Mouse (Mus musculus) 416B (cell line): ENCODE data around the gene Specc1l.
A peak's percentile ranks its signal among the peaks of the same experiment; 100 is the strongest.
"Not testable (repeated sequence)": the region's sequence is repeated elsewhere in the genome, so short reads cannot be mapped to it uniquely, and the experiment has no call there.

Experiments
- DNase-seq: peaks from one replicate; pipeline ENCODE4 v3.0.0; 2011; ENCODE audit warnings: low read depth

Gene Specc1l

DNA sequence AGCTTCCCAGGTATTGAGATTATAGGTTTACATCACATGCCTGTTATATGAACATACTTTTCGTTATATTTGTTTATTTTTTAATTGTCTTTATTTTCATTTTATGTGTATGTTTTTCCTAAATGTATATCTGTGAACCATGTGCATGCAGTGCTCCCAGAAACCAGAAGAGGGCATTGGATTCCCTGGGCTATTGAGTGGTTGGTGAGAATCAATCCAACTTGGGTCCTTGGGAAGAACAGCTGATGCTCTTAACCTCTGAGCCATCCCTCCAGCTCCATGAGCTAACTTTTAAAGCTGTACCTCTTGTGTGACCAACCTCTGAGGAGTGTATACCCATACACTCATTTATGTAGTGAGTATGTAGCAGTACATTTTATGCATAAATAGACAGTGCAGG is 65.6 kb downstream of the Specc1l start:
- peak; percentile 59 for DNase-seq

- DNase-seq, result peak; percentile 82
Measured at GRCm38 (mm10) chr10:75282648-75283047, 70.8 kb downstream of the Specc1l start.

DNA sequence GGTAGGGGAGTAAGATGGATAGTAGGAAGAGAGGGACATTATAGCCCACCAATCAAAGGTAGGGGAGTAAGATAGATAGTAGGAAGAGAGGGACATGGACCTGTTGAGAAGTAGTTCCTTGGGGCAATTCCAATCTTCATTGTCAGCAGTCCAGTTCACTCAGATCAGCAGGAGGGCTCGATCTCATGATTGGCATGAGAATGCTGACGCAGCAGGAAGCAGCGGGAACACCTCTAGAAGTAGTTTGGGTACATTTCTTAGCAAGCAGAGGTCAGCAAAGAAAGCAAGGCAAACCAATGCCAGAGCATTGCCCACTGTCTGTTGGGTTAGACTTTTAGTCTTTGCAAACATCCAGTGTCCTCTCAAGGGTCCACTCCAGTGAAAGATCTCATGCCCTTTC is 71.9 kb downstream of the Specc1l start:
- no peak for DNase-seq

GRCm38 (mm10) chr10:75288579-75288978 is 76.7 kb downstream of the Specc1l start:
- DNase-seq, result no peak

DNA sequence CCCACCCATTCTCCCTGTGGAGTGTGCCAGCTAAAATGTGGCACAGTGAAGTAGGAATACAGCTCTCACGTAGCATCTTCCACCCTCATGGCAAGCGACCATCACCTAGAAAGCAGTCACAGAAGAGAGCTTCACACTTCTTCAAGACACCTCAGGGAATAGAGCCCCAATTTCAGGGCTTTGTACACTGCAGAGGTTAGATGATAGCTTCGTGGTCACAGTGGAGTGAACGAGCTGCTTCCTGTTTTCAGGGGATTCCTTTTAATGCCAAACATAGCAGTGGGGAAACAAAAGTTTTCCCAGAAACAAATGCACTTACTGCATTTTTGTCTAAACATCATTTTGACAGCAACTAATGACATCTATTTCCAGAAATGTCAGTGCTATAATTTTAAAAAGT is 77.5 kb downstream of the Specc1l start:
- DNase-seq, result peak; percentile 48

GRCm38 (mm10) chr10:75290650-75291049 is 78.8 kb downstream of the Specc1l start:
- DNase-seq, result no peak

GRCm38 (mm10) chr10:75291338-75291737 is 79.5 kb downstream of the Specc1l start:
- no peak for DNase-seq

GRCm38 (mm10) chr10:75292206-75292605 is 80.3 kb downstream of the Specc1l start:
- not testable (repeated sequence) for DNase-seq

- no peak for DNase-seq
Measured at GRCm38 (mm10) chr10:75293288-75293687, 81.4 kb downstream of the Specc1l start.

DNA sequence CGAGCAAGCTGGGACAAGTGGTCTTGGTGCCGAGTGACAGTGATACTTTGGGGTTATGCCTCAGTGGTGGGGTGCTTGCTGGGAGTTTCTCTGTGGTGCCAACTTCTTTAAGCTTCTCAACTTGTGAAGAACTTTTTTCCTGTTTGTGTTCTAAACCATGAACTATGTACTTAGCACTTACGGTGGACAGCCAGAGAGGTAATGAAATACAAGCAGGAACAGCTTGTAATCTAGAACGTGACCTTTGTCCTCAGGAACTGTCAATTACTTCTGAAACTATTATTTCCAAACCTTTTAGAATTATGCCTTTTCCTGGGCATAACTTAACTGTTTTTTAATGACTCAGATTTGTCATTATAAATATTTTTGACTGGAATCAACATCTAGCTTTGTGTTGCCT is 82.5 kb downstream of the Specc1l start:
- no peak for DNase-seq

DNA sequence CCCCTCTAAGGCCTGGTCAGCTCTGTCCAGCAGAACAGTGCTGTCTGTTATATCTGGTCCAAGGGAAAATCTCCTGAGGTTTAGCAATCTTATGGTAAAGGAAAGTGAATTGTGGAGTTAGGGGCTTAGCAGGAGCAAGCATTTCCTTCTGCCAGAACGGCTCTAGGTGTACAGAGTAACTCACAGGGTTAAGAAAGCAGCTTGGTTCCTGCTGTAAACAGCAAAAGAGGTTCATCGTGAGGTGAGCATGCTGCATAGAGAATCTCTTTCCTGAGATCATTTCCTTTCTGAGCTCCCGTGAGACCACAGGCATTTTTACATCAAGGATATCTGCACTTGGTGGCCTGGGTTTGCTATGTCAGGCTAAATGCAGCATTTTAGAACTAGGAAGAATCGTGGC is 83.1 kb downstream of the Specc1l start:
- DNase-seq, result peak; percentile 50

GRCm38 (mm10) chr10:75298608-75299007 is 86.7 kb downstream of the Specc1l start:
- no peak for DNase-seq

GRCm38 (mm10) chr10:75299785-75300418 is 88.0 kb downstream of the Specc1l start:
- DNase-seq, result peak; percentile 99

DNA sequence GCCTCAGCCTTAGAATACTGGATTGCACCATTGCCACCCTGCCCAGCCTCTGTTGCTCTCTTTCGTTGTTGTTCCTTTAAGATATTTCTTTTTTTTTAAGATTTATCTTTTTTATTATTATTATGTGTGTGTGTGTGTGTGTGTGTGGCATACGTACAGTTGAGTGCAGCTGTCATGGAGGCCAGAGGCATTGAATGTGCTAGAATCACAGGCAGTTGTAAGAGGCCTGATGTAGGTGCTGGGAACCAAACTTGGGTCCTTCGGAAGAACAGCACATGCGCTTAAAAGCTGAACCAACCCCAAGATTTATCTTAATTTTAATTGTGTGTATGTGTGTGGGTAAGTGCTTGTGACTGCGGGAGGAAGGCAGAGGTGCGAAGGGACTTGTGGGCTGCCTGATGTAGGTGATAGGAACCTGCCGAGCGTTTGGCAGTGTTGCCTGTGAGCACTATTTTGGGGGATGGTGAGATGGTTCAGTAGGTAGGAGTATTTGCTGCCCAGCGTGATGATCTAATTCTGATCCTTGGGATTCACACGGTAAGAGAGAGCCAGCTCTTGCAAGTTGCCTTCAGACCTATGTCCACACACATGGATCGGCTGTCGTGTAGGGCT is 89.4 kb downstream of the Specc1l start:
- no peak for DNase-seq

GRCm38 (mm10) chr10:75301937-75302336 is 90.1 kb downstream of the Specc1l start:
- DNase-seq, result peak; percentile 98

- DNase-seq, result no peak
Measured at GRCm38 (mm10) chr10:75302536-75302935, 90.7 kb downstream of the Specc1l start.

- peak; percentile 91 for DNase-seq
Measured at GRCm38 (mm10) chr10:75303324-75304048, 91.6 kb downstream of the Specc1l start.

GRCm38 (mm10) chr10:75304049-75304405 is 92.2 kb downstream of the Specc1l start:
- DNase-seq, result no peak

DNA sequence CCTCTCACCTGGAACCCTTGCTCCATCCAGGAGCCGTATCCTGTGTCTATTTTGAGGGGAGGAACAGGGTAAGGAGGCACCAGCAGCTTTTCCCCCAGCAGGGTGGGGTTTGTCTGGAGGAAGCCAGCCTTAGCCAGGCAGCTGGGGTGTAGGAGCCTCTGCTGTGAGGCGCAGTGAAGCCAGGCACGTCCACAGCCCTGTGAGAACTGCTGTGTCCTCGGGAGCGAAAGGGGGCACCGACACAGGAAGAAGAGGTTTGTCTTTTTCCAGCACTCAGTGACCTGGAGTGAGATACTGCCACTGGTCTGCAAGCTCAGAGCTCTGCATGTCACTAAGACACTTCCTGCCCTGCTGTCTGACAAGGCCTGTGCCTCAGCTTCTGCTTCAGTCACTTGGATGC is 92.5 kb downstream of the Specc1l start:
- peak; percentile 66 for DNase-seq

GRCm38 (mm10) chr10:75307130-75307529 is 95.3 kb downstream of the Specc1l start:
- no peak for DNase-seq

DNA sequence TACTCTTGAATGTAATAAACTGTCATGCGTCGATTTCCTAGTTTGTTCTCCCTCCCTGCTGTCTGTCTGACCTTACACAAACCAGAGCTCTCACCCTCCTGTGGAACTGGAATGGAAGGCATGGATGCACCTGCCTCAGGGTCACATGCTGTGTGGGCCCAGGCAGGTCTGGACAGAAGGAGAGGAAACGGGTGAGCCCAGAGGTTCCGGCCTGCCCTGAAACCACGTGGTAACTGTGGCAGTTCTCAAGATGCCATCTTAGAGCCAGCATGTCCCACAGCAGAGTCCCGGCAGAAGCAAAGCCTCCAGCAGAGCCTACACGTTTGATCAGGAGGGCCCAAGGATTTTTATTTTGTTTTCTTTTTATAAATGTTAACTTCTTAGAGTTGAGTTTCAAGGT is 100.5 kb downstream of the Specc1l start:
- DNase-seq, result peak; percentile 55

DNA sequence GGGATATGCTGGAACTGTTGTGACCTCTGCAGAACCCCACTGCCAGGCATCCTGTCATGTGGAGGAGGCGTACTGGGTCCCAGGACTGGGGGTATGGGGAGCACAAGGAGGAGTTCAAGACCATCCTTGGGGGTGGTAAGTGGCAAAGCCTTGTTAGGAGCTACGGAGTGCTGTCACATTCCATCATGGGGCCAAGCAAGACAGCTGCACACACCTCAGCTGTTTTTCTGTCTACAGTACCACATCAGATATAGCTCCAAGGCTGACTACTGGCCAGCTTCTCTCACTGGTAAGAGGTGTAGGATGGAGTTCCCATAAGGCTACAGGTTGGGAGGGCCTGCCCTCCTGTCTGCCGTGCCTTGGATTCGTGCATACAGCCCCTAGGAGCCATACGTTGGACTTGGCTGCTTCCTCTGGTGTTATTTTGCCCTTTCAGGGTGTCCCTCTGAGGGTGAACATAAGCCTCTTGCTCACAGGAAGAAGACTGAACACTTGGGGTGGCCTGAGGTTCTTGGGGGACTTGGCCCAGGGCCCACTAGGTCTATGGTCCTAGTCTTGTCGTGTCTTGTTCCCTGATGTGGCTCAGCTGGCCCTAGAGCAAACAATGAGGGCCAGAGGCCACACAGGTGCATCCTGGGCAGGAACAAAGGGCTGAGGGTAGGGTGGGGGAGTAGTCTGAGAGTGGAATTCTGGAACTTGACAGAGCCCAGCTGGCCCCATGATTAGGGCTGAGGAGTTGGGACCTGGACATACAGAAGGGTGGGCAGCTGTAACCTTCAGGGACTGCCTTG is 102.5 kb downstream of the Specc1l start:
- peak; percentile 69 for DNase-seq

DNA sequence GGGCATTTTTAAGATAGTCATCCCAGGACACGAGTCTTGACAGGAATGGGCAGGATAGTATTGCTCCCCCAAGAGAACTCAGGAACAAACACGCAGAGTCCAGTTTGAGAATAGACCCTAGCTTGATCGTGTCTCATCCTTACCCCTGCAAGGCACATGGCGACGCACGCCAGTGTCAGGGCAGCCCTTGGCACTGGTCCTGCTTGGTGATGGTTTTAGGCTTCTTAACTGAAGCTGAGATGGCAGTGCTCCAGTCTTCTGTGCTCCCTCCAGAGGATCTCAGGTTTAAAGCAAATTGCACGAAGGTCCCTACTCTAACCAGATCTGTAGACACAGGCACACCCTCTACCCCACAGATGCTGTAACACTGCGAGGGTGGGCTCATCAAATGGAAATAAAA is 103.9 kb downstream of the Specc1l start:
- no peak for DNase-seq
